Mouse (Mus musculus): ENCODE measurements around the gene Popdc3.
"Not testable (repeated sequence)": the region's sequence is repeated elsewhere in the genome, so short reads cannot be mapped to it uniquely, and the experiment has no call there.

DNA sequence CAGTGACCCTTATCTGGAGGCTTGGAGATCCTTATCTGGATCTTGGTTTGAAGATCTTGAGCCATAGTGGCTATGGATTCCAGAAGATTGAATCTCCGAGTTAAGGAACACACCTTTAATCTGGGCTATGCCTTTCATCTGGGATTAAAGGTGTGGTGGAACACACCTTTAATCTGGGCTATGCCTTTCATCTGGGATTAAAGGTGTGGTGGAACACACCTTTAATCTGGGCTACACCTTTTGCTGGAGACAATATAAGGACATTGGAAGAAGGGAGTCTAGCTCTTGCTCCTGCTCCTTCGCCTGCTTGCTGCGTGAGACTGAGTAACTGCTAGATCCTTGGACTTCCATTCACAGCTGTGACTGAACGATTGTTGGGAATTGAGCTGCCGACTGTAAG lies at the start of gene Popdc3:
- not testable (repeated sequence) for TF ChIP-seq CTCF (IDR thresholded peaks at IDR 0.05; ENCODE audit: control insufficient read depth, insufficient read depth, low read length); POLR2A (IDR thresholded peaks at IDR 0.05; ENCODE audit: borderline replicate concordance, control insufficient read depth, low read depth, low read length)

Data from bone marrow, adult 2 months (tissue).